Mouse (Mus musculus): ENCODE measurements at regions not wholly inside any gene's neighbourhood (a gene's known extent, or its start where the extent isn't known, plus 50 kb on each side); places are given as distances from the start of the nearest gene placed in this dataset.

DNA sequence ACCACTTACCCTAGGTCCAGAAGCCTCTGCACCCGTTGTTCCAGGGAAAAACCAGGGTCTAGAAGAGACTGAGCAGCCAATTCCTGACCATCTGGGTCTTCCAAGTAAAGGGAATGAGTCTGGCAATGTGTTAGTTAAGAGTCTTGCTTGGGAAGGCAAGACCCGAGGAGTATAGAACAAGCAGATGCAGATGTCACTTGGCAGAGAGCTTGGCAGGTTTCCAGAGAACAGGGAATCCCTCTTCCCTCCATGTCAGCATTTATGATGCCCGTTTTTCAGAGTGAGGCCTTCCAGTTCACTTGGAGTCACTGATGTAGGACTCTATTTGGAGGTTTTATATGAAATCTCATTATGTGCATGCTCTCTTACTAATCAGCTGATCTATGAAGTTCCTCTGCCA lies 231.1 kb downstream of the Bcl2 start:
- no peak for DNase-seq (ENCODE audit: low read depth, low spot score)

DNA sequence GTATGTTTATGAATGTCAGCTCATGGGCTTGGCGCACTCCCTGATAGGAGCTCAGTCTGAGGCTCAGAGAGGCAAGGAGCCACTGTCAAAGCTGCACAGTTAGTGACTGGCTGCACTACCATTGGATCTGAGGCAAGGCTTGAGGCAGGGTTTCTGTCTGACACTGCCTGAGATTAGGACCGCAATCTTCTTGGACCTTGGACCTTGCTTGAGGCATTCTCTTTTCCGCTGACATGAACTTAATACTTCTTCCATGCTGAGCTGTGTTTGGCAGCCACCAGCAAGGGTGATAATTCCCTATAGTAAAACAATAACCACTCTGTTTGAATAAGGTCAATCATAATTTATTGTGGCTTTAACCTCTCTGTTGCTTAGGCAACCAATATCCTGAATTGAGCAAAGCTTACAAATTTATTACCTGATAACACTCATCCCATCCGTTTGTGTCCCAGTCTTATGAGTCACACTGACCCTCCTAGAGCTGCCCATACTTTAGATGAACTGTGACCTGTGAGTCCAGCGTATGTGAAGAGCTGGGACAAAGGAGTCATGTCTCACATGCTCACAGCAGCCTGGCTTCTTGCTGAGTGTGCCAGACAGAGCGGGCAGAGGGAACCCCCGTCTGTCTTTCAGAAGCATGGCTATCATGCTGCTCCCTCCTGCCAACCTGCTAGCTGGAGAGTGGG lies 236.3 kb downstream of the Bcl2 start:
- DNase-seq (ENCODE audit: low read depth, low spot score) = no peak

DNA sequence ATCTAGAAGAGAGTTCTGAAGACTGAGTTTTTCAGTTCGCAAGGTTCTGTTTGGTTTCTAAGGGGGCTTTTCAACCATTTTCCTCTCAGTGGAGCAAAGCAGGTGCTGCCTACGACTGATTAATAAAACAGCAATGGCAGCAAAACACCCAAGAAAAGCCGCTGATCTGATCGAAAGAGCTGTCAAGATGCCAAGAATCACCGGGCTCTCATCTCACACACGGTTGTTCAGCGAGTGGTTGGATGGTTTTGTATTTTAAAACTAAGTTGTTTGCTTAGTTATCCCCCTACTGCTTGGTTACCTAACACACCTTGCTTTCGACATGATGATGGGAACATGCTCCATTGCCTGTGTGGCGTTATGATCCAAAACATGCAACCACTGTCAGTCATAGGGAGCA lies 246.1 kb downstream of the Bcl2 start:
- no peak for DNase-seq (ENCODE audit: low read depth, low spot score)

DNA sequence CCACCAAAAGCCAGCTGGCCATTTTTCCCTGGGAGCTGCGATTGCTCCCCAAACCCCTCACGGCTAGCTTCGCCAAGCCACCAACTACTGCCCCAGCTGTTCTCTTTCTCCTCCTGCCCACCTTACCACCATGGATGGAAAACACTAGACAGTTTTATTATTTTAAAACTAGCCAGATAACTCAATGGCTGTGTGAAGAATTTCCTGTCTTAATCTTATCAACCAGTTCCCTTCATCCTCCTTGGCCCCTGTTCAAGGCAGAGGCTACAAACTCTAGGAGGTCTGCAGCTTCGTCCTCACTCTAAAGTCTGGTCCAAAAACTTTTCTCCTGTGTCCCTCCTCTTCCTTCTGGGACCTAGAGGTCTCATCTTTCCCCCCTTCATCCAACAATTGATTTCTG lies 247.4 kb downstream of the Bcl2 start:
- no peak for DNase-seq (ENCODE audit: low read depth, low spot score)

DNA sequence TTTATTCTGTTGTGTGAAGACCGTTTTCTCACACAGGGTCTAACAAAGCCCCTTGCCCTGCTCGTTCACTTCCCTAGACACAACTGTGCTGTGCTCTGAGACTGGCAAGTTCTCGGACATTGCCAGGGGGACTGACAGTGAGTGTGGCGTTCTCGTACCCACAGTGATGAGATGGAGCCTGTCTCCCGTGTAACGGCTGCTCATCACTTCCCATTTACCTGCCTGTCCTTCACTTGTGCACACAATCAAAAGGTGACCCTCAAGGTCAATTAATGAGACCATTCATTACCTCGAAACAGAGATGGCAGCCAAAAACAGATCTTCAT lies 248.1 kb downstream of the Bcl2 start:
- DNase-seq (ENCODE audit: low read depth, low spot score) = no peak

DNA sequence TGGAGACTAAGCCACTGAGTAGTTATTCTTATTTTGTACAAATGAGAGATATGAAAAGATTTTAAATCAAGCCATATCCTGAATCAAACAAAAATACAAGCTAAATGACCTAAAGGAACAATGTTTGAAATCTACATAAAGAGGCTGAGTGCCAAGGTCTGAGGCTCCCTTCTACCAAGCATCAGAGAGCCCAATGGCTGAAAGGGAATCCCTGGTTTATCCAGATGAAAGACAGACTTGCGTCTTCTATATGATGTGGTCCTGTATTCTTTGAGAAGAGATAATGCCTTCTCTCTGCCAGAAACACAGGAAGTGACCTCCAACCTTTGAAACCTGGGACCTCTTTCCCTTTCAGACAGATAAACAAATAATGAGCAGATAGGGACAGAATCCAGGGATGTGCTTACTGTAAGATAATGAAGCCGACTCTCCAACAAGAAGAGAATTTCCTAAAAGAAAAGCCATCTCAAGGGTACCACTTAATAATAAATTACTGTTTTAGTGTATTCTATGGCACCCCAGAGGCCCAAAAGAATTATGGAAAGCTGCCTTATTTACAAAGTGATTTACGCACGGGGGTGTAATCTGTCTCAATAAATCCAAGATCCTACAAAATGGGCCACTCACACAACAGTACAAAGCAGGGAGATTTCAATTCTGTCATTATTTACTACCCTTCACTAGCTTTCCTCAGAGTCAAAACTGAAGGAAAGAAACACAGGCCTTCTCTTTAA lies 248.7 kb downstream of the Bcl2 start:
- DNase-seq (ENCODE audit: low read depth, low spot score) = no peak

DNA sequence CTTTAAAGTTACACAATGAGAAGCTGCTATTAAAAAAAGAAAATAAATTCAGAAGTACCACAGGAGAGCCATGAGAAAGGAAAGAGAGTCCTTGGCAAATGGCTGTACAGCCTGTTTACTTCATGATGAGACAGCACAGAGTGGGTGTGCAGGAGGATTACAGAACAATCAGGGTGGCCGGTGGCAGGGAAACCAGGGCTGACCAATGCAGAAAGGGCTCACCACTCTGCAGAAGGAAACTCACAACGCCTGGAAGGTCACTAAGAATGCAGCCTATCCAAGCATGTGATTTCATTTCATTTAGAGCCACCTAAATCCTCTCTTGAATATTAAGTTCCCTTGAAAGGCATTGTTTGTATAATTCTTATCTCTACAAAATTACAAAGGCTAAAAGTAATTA lies 249.3 kb downstream of the Bcl2 start:
- no peak for DNase-seq (ENCODE audit: low read depth, low spot score)

DNA sequence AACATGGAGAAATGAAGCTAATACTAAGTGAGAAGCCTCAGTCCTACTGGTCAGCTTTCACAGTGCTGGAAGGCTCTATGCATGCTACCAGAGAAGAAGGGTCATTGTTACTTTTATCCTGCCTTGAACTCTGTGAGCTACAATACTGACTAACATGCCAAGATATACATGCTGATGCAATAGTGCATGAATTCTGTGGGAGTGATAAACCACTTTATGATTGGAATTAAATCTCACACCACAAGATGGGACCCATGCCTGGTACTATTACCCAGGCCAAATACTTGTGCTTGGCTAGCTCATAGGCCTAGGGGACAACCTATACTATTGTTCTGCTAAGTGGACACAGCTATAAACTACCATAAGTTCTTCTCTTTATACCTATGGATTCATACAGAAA lies 251.5 kb downstream of the Bcl2 start:
- no peak for DNase-seq (ENCODE audit: low read depth, low spot score)

DNA sequence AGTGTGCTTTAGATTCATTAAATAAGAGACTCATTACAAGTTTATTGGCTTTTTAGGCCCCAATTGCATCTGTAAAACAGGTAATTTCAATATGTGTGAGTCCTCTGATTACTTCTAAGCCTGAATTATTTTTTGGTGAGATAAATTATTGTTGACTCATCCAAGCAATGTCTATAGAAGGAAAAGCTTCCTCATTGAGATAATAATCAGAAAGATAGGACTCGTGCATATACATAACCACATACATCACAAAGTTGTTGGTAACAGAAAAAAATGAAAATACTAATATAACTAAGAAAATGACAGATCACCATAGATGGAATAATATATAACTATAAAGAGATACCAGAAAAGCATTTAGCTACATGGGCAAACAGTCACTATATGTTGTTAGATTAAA lies 252.0 kb downstream of the Bcl2 start:
- no peak for DNase-seq (ENCODE audit: low read depth, low spot score)

DNA sequence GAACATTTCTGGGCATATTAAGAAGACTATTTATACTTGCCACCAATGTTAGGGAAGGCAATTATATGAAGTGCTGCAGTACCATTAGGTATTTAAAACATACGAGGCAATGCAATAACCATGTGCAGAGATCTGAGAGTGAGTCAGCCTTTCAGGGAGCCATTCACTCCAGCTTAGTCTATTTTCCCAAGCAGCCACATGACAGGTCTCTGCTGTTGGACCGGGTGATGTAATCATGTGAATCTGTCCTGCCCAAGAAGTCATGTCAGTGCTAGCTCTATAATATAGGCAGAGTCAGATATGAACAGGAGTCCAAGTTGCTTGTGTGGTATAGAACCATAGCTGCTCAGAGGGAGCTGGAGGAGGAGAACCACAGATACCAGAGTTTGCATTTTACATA lies 253.1 kb downstream of the Bcl2 start:
- no peak for DNase-seq (ENCODE audit: low read depth, low spot score)

DNA sequence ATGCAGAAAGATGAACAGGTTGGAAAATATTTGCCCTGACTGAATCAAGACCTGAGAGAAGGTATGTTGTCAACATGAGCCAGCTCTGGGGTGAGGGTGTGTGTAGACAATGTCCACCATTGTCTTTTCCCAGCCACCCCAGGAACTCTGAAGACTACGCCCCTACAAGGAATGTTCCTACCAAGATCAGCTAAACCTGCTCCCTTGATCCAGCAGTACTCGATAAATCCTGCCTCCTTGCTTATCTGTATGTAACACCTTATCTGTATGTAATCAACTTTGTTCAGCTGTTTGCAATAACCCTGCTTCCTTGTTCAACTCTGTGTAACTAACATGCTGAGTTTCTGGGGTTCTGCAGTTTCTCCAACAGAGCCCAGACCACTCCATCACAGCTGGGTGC lies 264.3 kb downstream of the Bcl2 start:
- DNase-seq (ENCODE audit: low read depth, low spot score) = peak; percentile 80

All from R1 (cell line).